Mouse (Mus musculus) C2C12 (cell line): ENCODE measurements around the gene Orm2.

Experiments used
- CTCF ChIP-seq: IDR thresholded peaks from one replicate; pipeline ENCODE4 v1.5.1; 2011; ENCODE audit not compliant: control insufficient read depth, insufficient read depth, insufficient read length
- FOSL1 ChIP-seq: IDR thresholded peaks from one replicate; pipeline ENCODE4 v1.8.0; 2011; ENCODE audit warnings: mild to moderate bottlenecking, low read length; ENCODE audit not compliant: poor library complexity, insufficient read depth, severe bottlenecking
- MAX ChIP-seq: IDR thresholded peaks from one replicate; pipeline ENCODE4 v1.6.1; 2011; ENCODE audit warnings: mild to moderate bottlenecking, control low read depth
- MYOD1 ChIP-seq: IDR thresholded peaks from one replicate; pipeline ENCODE4 v1.6.1; 2011; ENCODE audit warnings: low read depth; ENCODE audit not compliant: control insufficient read depth, insufficient read length
- MYOG ChIP-seq: IDR thresholded peaks from one replicate; pipeline ENCODE4 v1.6.1; 2011; ENCODE audit not compliant: control insufficient read depth, insufficient read length; ENCODE audit errors: extremely low read depth
- USF1 ChIP-seq: IDR thresholded peaks from one replicate; pipeline ENCODE4 v1.6.1; 2011; ENCODE audit warnings: low read depth, mild to moderate bottlenecking, control low read depth, moderate library complexity

DNA sequence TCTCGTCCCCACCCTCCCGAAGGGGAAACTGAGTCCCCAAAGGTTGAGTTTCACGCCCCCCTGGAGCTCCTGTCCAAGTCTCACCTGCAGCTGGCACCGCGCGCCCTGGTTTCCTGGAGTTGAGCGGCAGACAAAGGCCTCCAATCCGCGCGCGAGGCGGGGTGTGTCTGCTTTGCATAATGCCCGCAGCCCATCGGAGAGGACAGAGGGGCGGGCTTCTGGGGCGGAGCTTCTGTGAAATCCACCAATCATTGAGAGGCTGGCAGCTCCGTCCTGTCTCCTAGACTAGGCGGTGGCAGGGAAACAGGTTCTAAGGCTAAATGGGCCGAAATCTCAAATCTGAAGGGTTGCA, 48.3 kb downstream of the Orm2 start:
- TF ChIP-seq CTCF, result no peak
- TF ChIP-seq USF1, result no peak
- TF ChIP-seq MAX, result no peak
- TF ChIP-seq MYOD1, result no peak
- TF ChIP-seq MYOG, result no peak
- no peak for TF ChIP-seq FOSL1
